Mouse (Mus musculus): Measurements from ENCODE around the gene Nat9.
A peak's percentile ranks its signal among the peaks of the same experiment; 100 is the strongest.

The Nat9 gene

GRCm38 (mm10) chr11:115215123-115215522 lies 27.5 kb upstream of the Nat9 start:
- no peak for DNase-seq (ENCODE audit: low read depth)

- no peak for DNase-seq (ENCODE audit: low read depth)
Measured at GRCm38 (mm10) chr11:115212116-115212515, 24.5 kb upstream of the Nat9 start.

GRCm38 (mm10) chr11:115209958-115210357 lies 22.3 kb upstream of the Nat9 start:
- DNase-seq (ENCODE audit: low read depth): no peak

DNA sequence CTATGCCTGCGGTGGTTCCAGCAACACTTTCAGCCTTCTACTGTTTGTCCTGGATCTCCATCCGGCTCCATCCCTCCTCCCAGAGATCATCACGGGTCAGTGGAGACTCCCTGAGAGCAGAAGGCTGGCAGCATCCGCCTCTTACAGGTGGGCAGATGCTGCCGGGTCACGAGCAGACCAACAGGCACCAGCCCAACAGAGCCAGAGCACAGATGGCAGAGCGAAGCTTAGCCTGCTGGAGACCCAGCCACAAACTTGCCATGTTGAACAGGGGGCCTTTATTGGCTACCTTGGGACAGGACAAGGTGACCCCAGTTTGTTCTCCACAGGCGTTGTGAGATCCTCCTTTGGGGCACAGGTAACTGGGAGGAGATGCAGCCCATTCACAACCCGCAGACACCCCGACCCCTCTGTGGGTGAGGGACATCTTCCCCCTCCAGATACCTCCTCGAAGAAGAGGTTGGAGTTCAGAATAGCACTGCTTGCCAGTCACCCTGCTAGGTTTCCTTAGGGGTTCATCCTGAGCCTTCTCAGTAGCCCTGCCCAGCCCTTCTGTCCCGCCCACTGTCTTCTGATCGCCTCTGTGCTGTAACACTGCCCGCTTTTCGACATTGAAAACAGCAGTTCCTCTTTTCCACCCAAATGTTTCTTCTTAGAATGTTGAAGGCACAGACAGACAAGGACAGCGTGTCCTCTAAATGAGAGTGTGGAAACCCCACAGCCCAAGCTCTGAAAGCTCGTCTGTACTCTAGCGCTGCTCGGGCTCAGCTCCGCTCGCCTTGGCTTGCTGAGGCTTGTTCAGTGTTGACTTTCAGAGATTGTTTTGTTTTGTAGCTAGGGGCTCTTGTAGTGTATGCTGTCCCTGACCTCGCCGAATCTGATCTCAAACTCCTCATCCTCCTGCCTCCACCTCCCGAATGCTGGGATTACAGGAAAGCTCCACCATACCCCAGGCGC lies 21.4 kb upstream of the Nat9 start:
- DNase-seq (ENCODE audit: low read depth): no peak

DNA sequence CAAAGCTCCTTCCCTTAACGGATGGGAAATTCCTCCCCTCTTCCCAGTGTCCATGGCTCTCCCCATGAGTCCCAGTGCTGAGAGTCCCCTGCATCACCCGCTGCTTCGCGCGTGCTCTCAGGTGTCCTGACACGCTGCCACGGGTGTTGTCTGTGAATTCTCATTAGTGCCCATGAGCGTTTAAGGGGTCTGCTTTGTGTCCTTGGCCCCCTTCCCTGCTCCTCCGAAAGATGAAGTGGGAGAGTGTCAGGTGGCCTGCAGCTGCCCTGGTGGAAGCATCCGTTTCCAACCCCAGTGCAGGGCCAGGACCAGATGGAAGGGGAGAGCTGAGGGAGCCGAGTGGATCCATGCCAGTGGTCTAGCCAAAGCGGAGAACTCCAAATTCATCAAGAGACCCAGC lies 20.5 kb upstream of the Nat9 start:
- DNase-seq (ENCODE audit: low read depth): no peak

- no peak for DNase-seq (ENCODE audit: low read depth)
Measured at GRCm38 (mm10) chr11:115202756-115203155, 15.1 kb upstream of the Nat9 start.

GRCm38 (mm10) chr11:115202316-115202715 lies 14.7 kb upstream of the Nat9 start:
- DNase-seq (ENCODE audit: low read depth): peak; percentile 86

- DNase-seq (ENCODE audit: low read depth): no peak
Measured at GRCm38 (mm10) chr11:115200520-115200919, 12.9 kb upstream of the Nat9 start.

DNA sequence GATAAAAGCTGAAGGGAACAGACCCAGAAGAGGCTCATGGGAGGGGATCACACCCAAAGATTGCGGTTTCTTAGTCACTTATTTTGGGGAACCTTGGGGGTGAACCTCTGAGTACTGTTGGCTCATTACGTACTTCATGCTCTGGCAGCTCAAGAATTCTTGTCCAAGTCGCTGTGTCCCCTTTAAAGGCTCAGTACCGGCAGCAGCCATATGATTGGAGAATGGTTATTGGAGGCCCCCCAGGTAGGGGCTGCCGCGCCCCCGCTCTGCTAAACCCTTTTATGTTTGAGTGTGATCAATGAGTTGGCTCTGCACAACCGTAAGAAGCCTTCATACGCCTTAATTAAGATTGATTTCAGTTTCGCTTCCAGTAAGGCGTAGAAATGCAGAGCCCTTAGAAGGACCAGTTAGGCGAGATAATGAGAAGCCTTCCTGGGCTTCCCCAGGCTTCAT lies 11.3 kb upstream of the Nat9 start:
- no peak for DNase-seq (ENCODE audit: low read depth)

GRCm38 (mm10) chr11:115197558-115197957 lies 9.9 kb upstream of the Nat9 start:
- DNase-seq (ENCODE audit: low read depth): no peak

GRCm38 (mm10) chr11:115195933-115196332 lies 8.3 kb upstream of the Nat9 start:
- DNase-seq (ENCODE audit: low read depth): no peak

DNA sequence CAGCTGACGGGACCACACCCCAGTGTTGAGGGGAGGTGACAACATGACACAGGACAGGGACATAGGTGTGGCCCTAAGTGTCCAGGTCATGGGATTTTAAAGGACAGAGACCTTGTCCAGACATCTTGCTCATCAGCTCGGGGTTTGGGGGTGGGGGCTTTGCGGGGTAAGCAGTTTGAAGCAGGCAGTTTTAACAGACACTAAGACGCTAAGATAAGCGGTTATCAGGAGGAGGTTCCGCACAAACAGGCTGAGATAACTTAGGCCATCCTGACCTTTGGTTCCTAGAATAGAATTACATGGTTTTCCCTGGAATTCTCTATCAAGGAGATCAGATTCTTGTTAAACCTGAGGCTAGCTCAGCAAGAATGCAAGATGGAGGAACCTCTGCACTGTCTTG lies 7.0 kb upstream of the Nat9 start:
- no peak for DNase-seq (ENCODE audit: low read depth)

DNA sequence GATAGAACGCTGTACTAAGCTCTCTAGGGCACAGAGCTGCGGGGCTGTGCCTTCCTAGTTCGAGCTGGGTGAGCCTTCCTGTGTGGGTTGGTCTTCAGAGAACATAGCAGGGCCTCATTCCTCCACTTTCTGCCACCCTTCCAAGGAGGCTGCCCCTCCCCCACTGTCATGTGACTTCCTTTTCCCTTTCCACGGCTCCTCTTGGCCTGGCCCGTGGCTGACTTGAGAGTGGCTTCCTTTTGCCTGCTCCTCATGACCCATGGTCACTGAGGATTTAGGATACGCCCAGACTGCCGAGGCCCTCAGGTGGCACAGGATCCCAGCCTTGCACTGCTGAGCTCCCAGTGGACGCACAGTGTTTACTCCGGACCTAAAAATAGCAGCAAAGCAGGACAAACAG lies 4.5 kb upstream of the Nat9 start:
- DNase-seq (ENCODE audit: low read depth): peak; percentile 31

GRCm38 (mm10) chr11:115189304-115189703 lies 1.6 kb upstream of the Nat9 start:
- no peak for DNase-seq (ENCODE audit: low read depth)

- peak; percentile 51 for DNase-seq (ENCODE audit: low read depth)
Measured at GRCm38 (mm10) chr11:115188539-115189231, 1.0 kb upstream of the Nat9 start.

GRCm38 (mm10) chr11:115187224-115187639 lies 427 bp downstream of the Nat9 start, which contains the start of gene Tmem104:
TSS of gene Tmem104 (plus strand) at chr11:115187487.
- DNase-seq (ENCODE audit: low read depth): peak; percentile 99

GRCm38 (mm10) chr11:115184973-115185372 lies 2.7 kb downstream of the Nat9 start:
- DNase-seq (ENCODE audit: low read depth): peak; percentile 35

GRCm38 (mm10) chr11:115181913-115182638 lies 5.6 kb downstream of the Nat9 start:
- DNase-seq (ENCODE audit: low read depth): peak; percentile 86

- peak; percentile 46 for DNase-seq (ENCODE audit: low read depth)
Measured at GRCm38 (mm10) chr11:115179881-115180280, 7.8 kb downstream of the Nat9 start.

DNA sequence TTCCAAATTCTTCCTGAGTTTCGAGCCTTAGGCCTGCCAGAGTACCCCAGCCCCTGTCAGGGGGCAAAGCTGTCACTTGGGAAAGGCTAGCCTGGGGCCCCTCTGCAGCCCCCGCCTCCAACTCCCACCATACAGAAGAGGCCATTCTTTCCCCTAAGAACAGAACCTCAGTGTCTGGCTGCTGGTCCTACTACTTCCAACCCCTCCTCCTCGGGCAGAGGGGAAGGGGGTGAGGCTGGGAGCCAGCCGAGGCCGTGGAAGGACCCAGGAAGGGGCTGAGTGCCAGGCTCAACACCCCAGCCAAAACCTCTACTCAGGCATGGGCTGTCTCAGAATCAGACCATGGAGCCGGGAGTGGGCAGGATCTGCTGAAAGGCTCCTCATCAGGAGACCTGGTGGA lies 8.5 kb downstream of the Nat9 start:
- no peak for DNase-seq (ENCODE audit: low read depth)

GRCm38 (mm10) chr11:115178766-115179165 lies 8.9 kb downstream of the Nat9 start:
- DNase-seq (ENCODE audit: low read depth): no peak

DNA sequence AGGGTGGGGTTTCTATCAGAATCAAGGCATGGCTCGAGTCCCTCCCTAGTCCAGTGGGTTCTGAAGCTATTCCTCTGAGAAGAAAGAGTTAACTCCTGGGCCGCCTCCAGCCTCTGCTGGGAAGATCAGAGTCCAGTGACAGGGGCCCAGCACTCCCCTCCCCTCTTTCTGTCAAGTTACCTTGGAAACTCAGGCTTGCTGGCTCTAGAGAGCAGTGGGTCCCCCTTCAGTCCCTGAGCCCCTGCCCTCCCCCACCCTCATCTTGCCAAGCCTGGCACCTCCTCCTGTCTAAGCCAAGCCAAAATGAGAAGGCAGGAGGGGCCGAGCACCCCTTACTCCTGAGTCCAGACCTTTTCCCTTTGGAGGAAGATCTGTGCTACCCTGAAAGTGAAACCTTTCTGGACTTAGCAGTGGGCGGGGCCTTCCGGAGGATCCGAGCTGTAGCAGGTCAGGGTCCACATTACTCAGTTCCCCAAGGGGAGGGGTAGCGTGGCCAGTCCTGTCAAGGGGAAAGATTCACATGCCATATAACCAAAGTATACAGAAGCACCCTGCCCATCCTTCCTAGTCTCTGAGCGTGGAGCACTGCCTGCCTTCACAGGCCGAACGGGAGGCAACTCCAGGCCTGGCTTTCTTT lies 10.0 kb downstream of the Nat9 start:
- no peak for DNase-seq (ENCODE audit: low read depth)
